Mouse (Mus musculus) spleen, adult 2 months (tissue): ENCODE measurements around the gene Bnipl.

Experiments used
- CTCF ChIP-seq: fragments of 200-500 bp; IDR thresholded peaks from 2 replicates; pipeline ENCODE4 v1.5.1; 2011; ENCODE audit warnings: mild to moderate bottlenecking, inconsistent platforms; ENCODE audit not compliant: insufficient read depth, insufficient read length, insufficient replicate concordance; ENCODE audit errors: extremely low read depth
- POLR2A ChIP-seq: fragments of 200-500 bp; IDR thresholded peaks from 2 replicates; pipeline ENCODE4 v1.6.1; 2011; ENCODE audit warnings: low read depth, low read length, inconsistent platforms

- TF ChIP-seq POLR2A (no peak), CTCF (no peak)
These were observed 16.9 kb upstream of the Bnipl start for GRCm38 (mm10) chr3:95267855-95268254.
